Mouse (Mus musculus) neutrophil, adult 5-6 weeks (primary cell): ENCODE measurements around the gene Zmiz1. TPM values are rescaled to one million over a fixed set of nuclear protein-coding genes. Genes with fewer than 3 reads are reported as not detected.
A peak's percentile ranks its signal among the peaks of the same experiment; 100 is the strongest.

Source experiments
- ATAC-seq: fragments of 151-379, 151-347 bp; 2 replicates; pipeline ENCODE4 v1.8.0; 2017; ENCODE audit warnings: mild to moderate bottlenecking, moderate TSS enrichment; ENCODE audit not compliant: insufficient number of reproducible peaks, poor library complexity, low FRiP score, severe bottlenecking; ENCODE audit errors: extremely low read depth
- total RNA-seq: library from RNA; stranded (forward); fragments of 200-1000 nt; gene quantifications from 2 replicates; pipeline ENCODE4 v1.2.3, GENCODE M21; 2017

Zmiz1 gene
- total RNA-seq, 1 experiment from 2014 or later = 21.6 TPM

GRCm38 (mm10) chr14:25591426-25591825 lies 132.4 kb downstream of the Zmiz1 start:
- ATAC-seq = no peak

- no peak for ATAC-seq
Observed at GRCm38 (mm10) chr14:25592522-25592921, 133.5 kb downstream of the Zmiz1 start.

GRCm38 (mm10) chr14:25593876-25594275 lies 134.9 kb downstream of the Zmiz1 start:
- ATAC-seq = peak; percentile 80

- ATAC-seq = no peak
Observed at GRCm38 (mm10) chr14:25594611-25595010, 135.6 kb downstream of the Zmiz1 start.

- no peak for ATAC-seq
Observed at GRCm38 (mm10) chr14:25598960-25599359, 140.0 kb downstream of the Zmiz1 start.

GRCm38 (mm10) chr14:25599934-25600333 lies 140.9 kb downstream of the Zmiz1 start:
- ATAC-seq = no peak

GRCm38 (mm10) chr14:25600358-25600757 lies 141.4 kb downstream of the Zmiz1 start:
- ATAC-seq = peak; percentile 68

- no peak for ATAC-seq
Observed at GRCm38 (mm10) chr14:25600951-25601350, 142.0 kb downstream of the Zmiz1 start.

- no peak for ATAC-seq
Observed at GRCm38 (mm10) chr14:25602018-25602417, 143.0 kb downstream of the Zmiz1 start.

GRCm38 (mm10) chr14:25604395-25605142 lies 145.6 kb downstream of the Zmiz1 start:
- no peak for ATAC-seq

- peak; percentile 37; the same call in 1 of the 2 replicates for ATAC-seq
Observed at GRCm38 (mm10) chr14:25606372-25607140, 147.6 kb downstream of the Zmiz1 start.

- no peak for ATAC-seq
Observed at GRCm38 (mm10) chr14:25607141-25607967, 148.4 kb downstream of the Zmiz1 start.

GRCm38 (mm10) chr14:25607968-25608491 lies 149.0 kb downstream of the Zmiz1 start:
- ATAC-seq = peak; percentile 62

- no peak for ATAC-seq
Observed at GRCm38 (mm10) chr14:25608618-25609017, 149.6 kb downstream of the Zmiz1 start.

GRCm38 (mm10) chr14:25609355-25609754 lies 150.4 kb downstream of the Zmiz1 start:
- no peak for ATAC-seq

GRCm38 (mm10) chr14:25610396-25611158 lies 151.6 kb downstream of the Zmiz1 start:
- ATAC-seq = no peak

- ATAC-seq = no peak
Observed at GRCm38 (mm10) chr14:25611159-25611697, 152.2 kb downstream of the Zmiz1 start.
